Mouse (Mus musculus): ENCODE results near the gene Ldha.
"Not testable (repeated sequence)": the region's sequence is repeated elsewhere in the genome, so short reads cannot be mapped to it uniquely, and the experiment has no call there.

The Ldha gene

DNA sequence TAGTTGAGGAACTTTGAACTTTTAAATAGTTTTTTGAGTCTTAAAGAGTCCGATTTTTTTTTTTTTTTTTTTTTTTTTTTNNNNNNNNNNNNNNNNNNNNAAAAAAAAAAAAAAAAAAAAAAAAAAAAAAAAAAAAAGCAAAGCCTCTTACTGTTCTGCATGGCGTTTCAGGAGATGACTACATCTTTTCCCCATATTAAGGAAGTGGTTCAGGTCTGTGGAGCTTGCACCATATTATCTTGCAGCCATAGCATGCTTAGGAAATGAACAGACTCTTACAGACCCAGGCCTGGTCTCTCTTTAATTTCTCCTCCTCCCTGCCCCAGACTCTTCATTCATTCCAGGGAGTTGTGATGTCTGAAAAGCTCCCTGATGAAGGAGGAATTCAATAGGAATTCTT, 39.7 kb downstream of the Ldha start:
- DNase-seq (ENCODE audit: low read depth, low spot score), result no peak

- DNase-seq (ENCODE audit: low read depth, low spot score), result not testable (repeated sequence)
Observed at GRCm38 (mm10) chr7:46881941-46882340, 40.7 kb downstream of the Ldha start.

DNA sequence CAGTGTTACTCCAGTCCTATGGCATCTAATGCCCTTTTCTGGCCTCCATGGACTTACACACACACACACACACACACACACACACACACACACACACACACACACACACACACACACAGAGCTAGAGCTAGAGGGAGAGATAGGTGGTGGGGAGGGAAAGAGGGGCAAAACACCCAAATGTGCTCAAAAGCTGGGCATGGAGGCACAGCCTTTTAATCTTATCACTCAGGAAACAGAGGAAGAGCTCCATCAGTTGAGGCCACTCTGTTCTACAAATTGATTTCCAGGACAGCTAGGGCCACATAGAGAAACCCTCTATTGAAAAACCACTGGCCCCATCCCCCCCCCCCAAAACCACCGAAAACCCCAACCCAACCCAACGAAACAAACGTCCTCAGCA, 42.0 kb downstream of the Ldha start:
- DNase-seq (ENCODE audit: low read depth, low spot score), result no peak

GRCm38 (mm10) chr7:46895511-46895910, 54.2 kb downstream of the Ldha start:
- DNase-seq (ENCODE audit: low read depth, low spot score), result no peak

DNA sequence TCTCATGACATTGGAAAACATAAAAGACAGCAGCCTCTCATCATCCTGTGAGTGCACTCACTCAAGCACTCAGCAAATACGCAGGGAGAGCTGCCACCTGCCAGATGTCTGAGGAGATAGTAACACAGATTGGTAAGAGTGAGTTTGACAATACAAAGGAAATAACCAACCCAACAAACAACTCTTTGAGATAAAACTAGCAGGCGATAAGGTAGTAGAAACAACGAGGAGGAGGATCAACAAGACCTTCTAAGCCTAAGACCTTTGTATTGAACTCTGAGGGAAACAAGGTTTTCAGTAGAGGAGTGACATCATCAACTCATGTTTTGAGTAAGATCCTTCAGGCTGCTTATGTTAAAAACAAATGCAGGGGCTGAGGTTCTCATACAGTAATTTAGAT, 58.1 kb downstream of the Ldha start:
- DNase-seq (ENCODE audit: low read depth, low spot score), result no peak
